Comparison of ENCODE assay signal across 22 mouse cellular contexts in the genomic region with DNA sequence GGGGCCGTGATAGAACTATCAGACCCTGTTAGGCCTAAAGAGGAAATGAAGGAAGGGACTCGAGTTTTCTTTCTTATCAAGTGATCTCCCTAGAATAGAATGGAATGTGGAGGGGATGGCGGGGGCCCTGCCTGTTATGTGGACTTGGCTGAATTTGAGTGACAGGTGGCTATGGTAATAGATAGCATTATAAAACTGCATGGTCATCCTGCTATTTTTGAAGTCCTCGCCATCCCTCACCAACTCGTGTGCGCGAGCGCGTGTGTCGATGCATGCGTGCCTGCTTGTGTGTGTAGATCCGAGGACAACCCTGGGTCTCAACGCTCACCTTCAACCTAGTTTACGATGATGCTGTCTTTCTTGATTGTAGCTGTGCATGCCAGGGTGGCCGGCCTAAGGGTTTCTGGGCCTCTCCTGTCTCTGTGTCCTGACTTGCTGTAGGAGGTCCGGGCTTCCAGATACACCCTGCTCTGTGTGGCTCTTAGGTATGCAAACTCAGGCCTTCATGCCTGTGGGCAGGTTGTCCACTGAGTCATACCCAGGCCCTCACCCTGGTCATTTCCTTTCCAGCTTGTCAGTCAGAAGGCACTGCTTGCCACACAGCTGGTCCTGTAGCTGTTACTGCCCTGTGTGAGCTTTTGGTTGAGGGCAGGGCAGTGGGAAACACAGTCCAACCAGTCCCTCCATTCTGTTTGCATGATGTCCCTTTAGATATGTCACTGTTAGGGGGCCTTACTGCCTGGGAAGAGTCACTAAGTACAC.
DNase-seq lines count a peak whose midpoint lies in the region; ATAC-seq lines count a peak whose summit lies in the region.
"Had no signal": no experiment of that assay in that cellular context is flagged by ENCODE, and none has a peak within 500 bp of the region (broad histone marks: within the 10 kb centered on the region; RNA-seq: fewer than 3 reads in every experiment).

No protein-coding gene starts in this region.

- H3K4me1 ChIP-seq in midbrain, embryonic 13.5 days (replicated peaks): no peaks in the 10 kb centered on the region
- H3K4me1 ChIP-seq: embryonic facial prominence, embryonic 10.5 days; forebrain, embryonic 12.5 days; hindbrain, embryonic 12.5 days had no signal

- no peaks in the 10 kb centered on the region for H3K9me3 ChIP-seq in midbrain, embryonic 13.5 days
- H3K9me3 ChIP-seq: embryonic facial prominence, embryonic 10.5 days; forebrain, embryonic 12.5 days; heart, embryonic 12.5 days; hindbrain, embryonic 12.5 days had no signal

- ATAC-seq in midbrain, embryonic 13.5 days: no peak
- ATAC-seq: activated CD4-positive, CD25-positive, alpha-beta regulatory T cell, adult 4 months; forebrain, embryonic 16.5 days; hindbrain, embryonic 16.5 days; inflammation-experienced regulatory T-cells, adult 6 months; intestine, postnatal 0 days had no signal

- peak; percentile 15 to 54 for DNase-seq in gastrocnemius, adult 8-10 months (ENCODE audit: low spot score in 2 of 2)
- no peak for DNase-seq in gastrocnemius, postnatal 36 days
- peak; percentile 24 for DNase-seq in urinary bladder, postnatal 14 days (ENCODE audit: low spot score)
- DNase-seq in urinary bladder, postnatal 4 days (ENCODE audit: low spot score in 2 of 2): no peak
- DNase-seq in fibroblast of lung, adult 2 months (ENCODE audit: low read depth): peak; percentile 11
- no peak for DNase-seq in layer of hippocampus, postnatal 14 days (ENCODE audit: low spot score in 2 of 2)
- DNase-seq: adrenal gland, postnatal 25 days; cerebellum, adult 2 months; cerebellum, postnatal 10 days; heart, adult 2 months; heart, postnatal 4 days; kidney, adult 8-10 months had no signal

- no peak overlapping the region for H3K4me3 ChIP-seq in midbrain, embryonic 13.5 days (replicated peaks)
- H3K4me3 ChIP-seq: embryonic facial prominence, embryonic 10.5 days; forebrain, embryonic 12.5 days; heart, adult 2 months; heart, embryonic 12.5 days; hindbrain, embryonic 12.5 days had no signal

- H3K36me3 ChIP-seq in midbrain, embryonic 13.5 days: no peaks in the 10 kb centered on the region
- H3K36me3 ChIP-seq: embryonic facial prominence, embryonic 10.5 days; forebrain, embryonic 12.5 days; heart, embryonic 12.5 days; hindbrain, embryonic 12.5 days had no signal

- H3K27ac ChIP-seq in midbrain, embryonic 13.5 days: no peak overlapping the region
- H3K27ac ChIP-seq: embryonic facial prominence, embryonic 10.5 days; forebrain, embryonic 12.5 days; heart, adult 2 months; hindbrain, embryonic 12.5 days had no signal

- 0 out of 2 replicates have a peak, but pooled peaks cover 6% of the 10 kb centered on the region for H3K27me3 ChIP-seq in midbrain, embryonic 13.5 days
- H3K27me3 ChIP-seq: heart, embryonic 12.5 days had no signal

- H3K9ac ChIP-seq in midbrain, embryonic 13.5 days (replicated peaks): no peak overlapping the region
- H3K9ac ChIP-seq: forebrain, embryonic 12.5 days; heart, embryonic 12.5 days; hindbrain, embryonic 12.5 days had no signal

- 95% methylated on average over 16 of the region's 16 CpGs for WGBS in midbrain, embryonic 13.5 days

- H3K4me2 ChIP-seq in midbrain, embryonic 13.5 days (replicated peaks): no peak overlapping the region
- H3K4me2 ChIP-seq: forebrain, embryonic 12.5 days; heart, embryonic 12.5 days; hindbrain, embryonic 12.5 days had no signal

- intact Hi-C loops in gastrocnemius, postnatal 36 days (cut with DNase I): no loop called here

Comparison
In these comparisons a context has a peak if more than half of its experiments do, and no peak if none do; other contexts are left out.
1. DNase-seq: peak in gastrocnemius, adult 8-10 months (2 of 2), urinary bladder, postnatal 14 days (single experiment) and fibroblast of lung, adult 2 months (single experiment); none in gastrocnemius, postnatal 36 days (0 of 2), urinary bladder, postnatal 4 days (0 of 2) and layer of hippocampus, postnatal 14 days (0 of 2).